Mouse (Mus musculus) liver, adult 2 months (tissue): ENCODE results near the gene Tmem190.

Experiments used
- CTCF ChIP-seq: fragments of 200-500 bp; IDR thresholded peaks from 2 replicates; pipeline ENCODE4 v1.5.1; 2011; ENCODE audit warnings: low read depth, low read length, control low read depth
- POLR2A ChIP-seq: fragments of 200-500 bp; IDR thresholded peaks from 2 replicates; pipeline ENCODE4 v1.6.1; 2011; ENCODE audit warnings: low read length, control low read depth; ENCODE audit not compliant: insufficient read depth; ENCODE audit errors: extremely low read depth

- TF ChIP-seq POLR2A = no peak
- TF ChIP-seq CTCF = no peak
Measured at GRCm38 (mm10) chr7:4816559-4816958, 33.8 kb downstream of the Tmem190 start.
